Mouse (Mus musculus) forebrain, embryonic 11.5 days (tissue): ENCODE data around the gene Msmb. TPM values are rescaled to one million over a fixed set of nuclear protein-coding genes. Genes with fewer than 3 reads are reported as not detected.
A peak's percentile ranks its signal among the peaks of the same experiment; 100 is the strongest.

Source experiments
- ATAC-seq: fragments of 200-750 bp; cut with Nextera tagmentation; replicated peaks from 2 replicates; pipeline ENCODE4 v1.8.0; 2017; ENCODE audit warnings: moderate TSS enrichment; ENCODE audit not compliant: low FRiP score
- DNase-seq: peaks from one replicate; pipeline ENCODE4 v3.0.0-alpha.2; 2017; ENCODE audit warnings: low spot score
- H3K27ac ChIP-seq: fragments of 300-500 bp; sonication (generic); 2 replicates; pipeline ENCODE4 v1.5.1; 2014; ENCODE audit warnings: low read depth, low read length
- H3K27me3 ChIP-seq: fragments of 300-500 bp; sonication (generic); 2 replicates; pipeline ENCODE4 v1.6.1; 2014; ENCODE audit warnings: mild to moderate bottlenecking, low read length, mixed read lengths; ENCODE audit not compliant: control insufficient read depth, insufficient read depth
- H3K36me3 ChIP-seq: fragments of 300-500 bp; sonication (generic); 2 replicates; pipeline ENCODE4 v1.6.1; 2014; ENCODE audit warnings: mild to moderate bottlenecking, low read length, moderate library complexity, mixed read lengths; ENCODE audit not compliant: control insufficient read depth, insufficient read depth
- H3K4me1 ChIP-seq: fragments of 300-500 bp; sonication (generic); replicated peaks from 2 replicates; pipeline ENCODE4 v1.6.1; 2014; ENCODE audit warnings: low read length, mixed read lengths; ENCODE audit not compliant: control insufficient read depth, insufficient read depth
- H3K4me2 ChIP-seq: fragments of 300-500 bp; sonication (generic); 2 replicates; pipeline ENCODE4 v1.6.1; 2014; ENCODE audit warnings: low read depth, mild to moderate bottlenecking, low read length, moderate library complexity, mixed read lengths; ENCODE audit not compliant: severe bottlenecking
- H3K4me3 ChIP-seq: fragments of 300-500 bp; sonication (generic); 2 replicates; pipeline ENCODE4 v1.5.1; 2014; ENCODE audit warnings: low read depth, low read length
- H3K9ac ChIP-seq: fragments of 300-500 bp; sonication (generic); 2 replicates; pipeline ENCODE4 v1.6.1; 2014; ENCODE audit warnings: low read length
- H3K9me3 ChIP-seq: fragments of 300-500 bp; sonication (generic); 2 replicates; pipeline ENCODE4 v1.6.1; 2016; ENCODE audit warnings: low read length, mixed read lengths; ENCODE audit not compliant: control insufficient read depth
- WGBS: fragments of 180-500 bp; shearing (Covaris S2); extraction: QIAGEN DNeasy Blood & Tissue Kit; methylation state at CpG from one replicate; pipeline ENCODE4 v1.1.7; 2014; 5-methylcytosine and 5-hydroxymethylcytosine counted together
- polyA plus RNA-seq: library from polyadenylated mRNA; unstranded; fragments of >200 nt; fragmentation: Nextera tagmentation; extraction: Ambion mirVana; gene quantifications from 2 replicates; pipeline ENCODE4 v1.2.1, GENCODE M21; 2014

Msmb gene
- polyA plus RNA-seq: not detected in 2 replicates

DNA sequence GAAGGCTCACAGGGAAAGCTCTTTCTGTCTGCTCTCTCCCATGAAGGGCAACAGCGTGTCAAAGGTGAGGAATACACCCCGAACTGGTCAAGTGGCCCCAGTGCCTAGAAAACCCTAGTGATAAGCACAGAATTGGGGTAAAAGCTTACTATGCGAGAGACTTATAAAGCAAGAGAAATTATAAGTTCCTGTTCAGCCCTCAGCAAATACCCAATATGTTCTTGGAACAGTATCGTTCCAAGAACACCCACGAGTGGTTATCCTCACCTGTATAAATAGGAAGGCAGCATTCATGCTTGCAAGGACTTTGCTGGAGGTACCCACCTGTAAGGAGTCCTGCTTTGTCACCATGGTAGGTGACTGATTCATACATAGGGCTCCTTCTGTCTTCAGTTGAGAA lies at the start of gene Msmb:
Msmb (plus strand) TSS at position 301 of the 400 bp plus-strand sequence.
- Histone ChIP-seq H3K27me3 (no peaks in the 10 kb centered on the region), H3K4me1 (no peaks in the 10 kb centered on the region), H3K36me3 (no peaks in the 10 kb centered on the region), H3K9ac (no peak within 1 kb of the TSS), H3K9me3 (no peaks in the 10 kb centered on the region), H3K27ac (no peak within 1 kb of the TSS), H3K4me2 (no peak within 1 kb of the TSS), H3K4me3 (no peak within 1 kb of the TSS)
- DNase-seq (no peak), ATAC-seq (no peak)
- WGBS: 85% methylated on average over 5 of the region's 5 CpGs

DNA sequence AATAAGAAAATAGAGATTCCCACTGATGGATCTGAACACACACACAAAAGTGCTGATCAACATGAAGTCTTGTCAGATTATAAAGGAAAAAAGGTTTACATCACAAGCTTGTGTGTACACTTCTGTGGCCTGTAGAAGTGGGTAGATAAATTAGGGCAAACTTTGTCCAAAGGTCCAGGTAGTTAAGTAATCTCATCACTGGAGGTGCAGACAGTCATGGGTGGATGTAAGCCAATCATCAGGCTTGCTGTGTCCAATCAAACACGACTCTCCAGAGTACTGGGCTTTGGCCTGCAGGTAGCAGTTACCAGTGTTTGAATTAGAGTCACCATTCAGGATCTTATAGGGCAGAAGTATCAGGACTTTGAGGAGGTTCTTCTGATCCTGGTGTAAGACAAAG lies 48.8 kb upstream of the Msmb start:
- ATAC-seq (no peak), DNase-seq (no peak)
- Histone ChIP-seq H3K4me1 (no peaks in the 10 kb centered on the region), H3K4me3 (no peak overlapping the region), H3K27ac (no peak overlapping the region), H3K27me3 (no peaks in the 10 kb centered on the region), H3K9me3 (no peaks in the 10 kb centered on the region), H3K36me3 (no peaks in the 10 kb centered on the region; the same call in 1 of the 2 replicates), H3K4me2 (no peak overlapping the region), H3K9ac (no peak overlapping the region)
- 68% methylated on average over 1 of the region's 1 CpGs for WGBS

DNA sequence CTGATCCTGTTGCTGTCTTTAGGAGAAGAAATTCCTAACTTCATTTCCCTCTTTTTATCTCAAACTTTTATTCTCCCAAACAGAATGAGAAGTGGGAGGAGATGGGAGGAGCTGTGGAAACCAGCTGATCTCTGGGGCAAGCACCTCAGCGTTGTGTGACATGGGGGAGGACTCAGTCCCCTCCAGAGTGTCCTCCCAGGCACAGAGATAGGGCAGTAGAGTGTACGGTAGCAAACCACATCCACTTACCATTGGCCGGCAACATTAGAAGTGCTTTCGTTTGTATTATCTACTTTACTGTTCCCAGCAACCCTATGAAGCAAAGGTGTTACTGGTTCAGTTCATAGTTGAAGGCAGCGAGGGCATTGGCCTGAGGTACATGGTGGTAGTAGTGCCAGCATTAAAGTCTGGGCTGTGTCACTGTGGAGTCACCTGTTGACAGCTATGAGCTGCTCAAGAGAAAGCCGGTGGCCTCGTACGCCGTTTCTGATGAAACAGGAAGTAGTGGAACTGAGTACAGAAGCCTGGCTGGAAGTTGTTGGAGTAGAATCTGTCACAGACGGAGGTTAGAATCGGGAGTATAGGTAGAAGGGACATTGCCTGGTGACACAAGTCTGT lies 48.2 kb upstream of the Msmb start:
- Histone ChIP-seq H3K36me3 (no peaks in the 10 kb centered on the region; the same call in 1 of the 2 replicates), H3K4me2 (no peak overlapping the region), H3K4me3 (no peak overlapping the region), H3K4me1 (no peaks in the 10 kb centered on the region), H3K27me3 (no peaks in the 10 kb centered on the region), H3K27ac (no peak overlapping the region), H3K9me3 (no peaks in the 10 kb centered on the region), H3K9ac (no peak overlapping the region)
- no peak for ATAC-seq
- peak; percentile 27 for DNase-seq
- 92% methylated on average over 11 of the region's 11 CpGs for WGBS

DNA sequence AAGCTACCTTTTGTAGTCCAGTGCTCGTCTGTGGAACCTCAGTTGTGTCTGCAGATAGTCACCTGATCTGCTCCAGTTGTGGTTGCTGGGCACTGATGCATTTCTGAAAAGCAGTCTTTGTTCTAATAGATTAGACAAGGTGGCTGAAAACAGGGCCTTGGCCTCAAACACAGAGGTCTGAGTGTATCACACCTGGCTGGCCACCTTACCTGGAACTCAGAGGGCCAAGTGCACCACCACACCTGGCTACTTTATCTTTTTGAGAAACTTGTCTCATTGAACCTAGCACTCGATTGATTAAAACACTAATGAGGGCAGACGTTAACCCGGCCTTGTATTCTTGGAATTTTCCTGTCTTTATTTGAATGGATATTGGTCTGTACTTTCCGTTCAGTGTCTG lies 46.2 kb upstream of the Msmb start:
- Histone ChIP-seq H3K36me3 (peaks cover 5% of the 10 kb centered on the region), H3K27ac (no peak overlapping the region), H3K4me3 (no peak overlapping the region), H3K9me3 (no peaks in the 10 kb centered on the region), H3K9ac (no peak overlapping the region), H3K4me2 (no peak overlapping the region), H3K27me3 (no peaks in the 10 kb centered on the region), H3K4me1 (no peaks in the 10 kb centered on the region)
- DNase-seq: no peak
- no peak for ATAC-seq
- 87% methylated on average over 5 of the region's 5 CpGs for WGBS

DNA sequence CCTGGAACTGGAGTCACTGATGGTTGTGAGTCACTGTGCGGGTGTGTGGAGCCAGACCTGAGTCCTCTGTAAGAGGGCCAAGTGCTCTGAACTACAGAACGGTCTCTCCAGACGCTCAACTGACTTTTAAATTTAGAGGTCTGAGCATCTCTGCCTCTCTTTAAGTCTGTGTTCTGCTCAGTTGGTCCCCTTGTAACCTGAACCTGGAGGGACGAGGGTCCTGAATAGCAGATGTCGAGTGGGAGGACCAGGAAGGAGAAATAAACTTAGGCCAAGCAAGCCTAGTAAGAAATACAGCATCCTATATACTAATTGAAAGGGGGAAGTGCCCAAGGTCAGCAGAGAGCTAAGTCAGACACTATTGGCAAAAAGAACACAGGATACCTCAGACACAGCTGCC lies 45.1 kb upstream of the Msmb start:
- H3K4me1 ChIP-seq: no peaks in the 10 kb centered on the region
- no peak overlapping the region for H3K9ac ChIP-seq
- no peak for ATAC-seq
- no peak overlapping the region for H3K4me2 ChIP-seq
- H3K9me3 ChIP-seq: no peaks in the 10 kb centered on the region
- H3K4me3 ChIP-seq: no peak overlapping the region
- WGBS: 84% methylated on average over 5 of the region's 5 CpGs
- H3K36me3 ChIP-seq: peaks cover 5% of the 10 kb centered on the region
- no peaks in the 10 kb centered on the region for H3K27me3 ChIP-seq
- no peak overlapping the region for H3K27ac ChIP-seq
- peak; percentile 37 for DNase-seq

DNA sequence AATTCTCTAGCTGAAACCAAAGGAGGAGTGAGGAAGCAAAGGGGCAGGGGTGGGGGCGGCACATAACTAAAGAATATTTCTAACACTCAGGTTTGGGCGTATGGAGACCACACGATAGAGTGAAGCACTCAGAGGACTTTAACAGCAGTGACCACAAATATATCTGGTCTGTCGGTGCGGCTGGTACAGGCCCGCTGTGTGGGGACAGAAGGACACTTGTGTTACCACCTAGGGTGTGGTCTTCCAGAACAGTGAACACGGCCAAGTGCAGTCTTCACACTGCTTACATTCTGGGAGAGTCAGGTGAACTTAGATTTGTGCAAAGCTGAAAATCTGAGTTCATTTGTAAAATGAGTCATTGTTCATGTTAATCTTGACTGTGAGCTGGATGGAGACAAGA lies 44.1 kb upstream of the Msmb start:
- peak; percentile 7 for DNase-seq
- H3K4me3 ChIP-seq: no peak overlapping the region
- WGBS: 95% methylated on average over 7 of the region's 7 CpGs
- H3K9me3 ChIP-seq: no peaks in the 10 kb centered on the region
- H3K4me2 ChIP-seq: no peak overlapping the region
- H3K9ac ChIP-seq: no peak overlapping the region
- peaks cover 5% of the 10 kb centered on the region for H3K36me3 ChIP-seq
- no peak for ATAC-seq
- no peak overlapping the region for H3K27ac ChIP-seq
- no peaks in the 10 kb centered on the region for H3K27me3 ChIP-seq
- no peaks in the 10 kb centered on the region for H3K4me1 ChIP-seq

DNA sequence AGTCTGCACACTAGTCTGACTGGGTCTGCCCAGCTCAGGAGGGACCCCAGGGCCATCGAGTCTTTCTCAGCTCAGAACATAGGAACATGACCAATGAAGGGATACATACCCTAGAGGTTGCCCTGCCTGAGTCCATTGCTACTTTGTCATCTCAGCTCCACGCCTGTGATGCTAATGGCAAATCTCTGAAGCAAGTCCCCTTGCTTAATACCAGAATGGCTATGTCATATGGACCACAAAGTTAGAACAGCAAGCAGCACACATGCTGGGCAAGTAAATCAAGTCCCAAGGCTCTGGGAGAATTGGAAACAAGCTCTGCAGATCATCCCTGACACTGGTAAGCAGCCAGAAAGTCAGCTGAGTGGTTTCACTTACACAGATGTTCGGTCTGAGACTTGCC lies 42.9 kb upstream of the Msmb start:
- H3K4me3 ChIP-seq: no peak overlapping the region
- H3K27me3 ChIP-seq: no peaks in the 10 kb centered on the region
- WGBS: 97% methylated on average over 3 of the region's 3 CpGs
- no peak for ATAC-seq
- no peak overlapping the region for H3K9ac ChIP-seq
- H3K27ac ChIP-seq: no peak overlapping the region
- peak; percentile 35 for DNase-seq
- no peaks in the 10 kb centered on the region for H3K4me1 ChIP-seq
- H3K36me3 ChIP-seq: peaks cover 5% of the 10 kb centered on the region
- no peak overlapping the region for H3K4me2 ChIP-seq
- H3K9me3 ChIP-seq: no peaks in the 10 kb centered on the region

DNA sequence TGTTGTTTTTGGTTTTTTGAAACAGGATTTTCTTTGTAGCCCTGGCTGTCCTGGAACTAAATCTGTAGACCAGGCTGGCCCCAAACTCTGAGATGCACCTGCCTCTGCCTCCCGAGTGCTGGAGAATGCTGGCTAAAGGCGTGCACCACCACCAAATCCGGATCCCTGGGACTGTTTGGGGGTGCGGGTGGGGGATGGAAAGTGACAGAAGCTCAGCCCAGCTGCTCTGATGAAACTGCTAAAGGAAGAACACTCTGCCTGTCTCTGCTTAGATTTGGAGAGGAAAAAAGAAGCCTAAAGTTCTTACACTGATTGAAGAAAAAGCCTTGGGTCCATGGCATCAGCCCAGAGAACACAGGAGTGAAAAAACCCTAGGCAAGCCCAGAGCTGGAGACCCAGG lies 38.3 kb upstream of the Msmb start:
- peaks cover 5% of the 10 kb centered on the region for H3K36me3 ChIP-seq

DNA sequence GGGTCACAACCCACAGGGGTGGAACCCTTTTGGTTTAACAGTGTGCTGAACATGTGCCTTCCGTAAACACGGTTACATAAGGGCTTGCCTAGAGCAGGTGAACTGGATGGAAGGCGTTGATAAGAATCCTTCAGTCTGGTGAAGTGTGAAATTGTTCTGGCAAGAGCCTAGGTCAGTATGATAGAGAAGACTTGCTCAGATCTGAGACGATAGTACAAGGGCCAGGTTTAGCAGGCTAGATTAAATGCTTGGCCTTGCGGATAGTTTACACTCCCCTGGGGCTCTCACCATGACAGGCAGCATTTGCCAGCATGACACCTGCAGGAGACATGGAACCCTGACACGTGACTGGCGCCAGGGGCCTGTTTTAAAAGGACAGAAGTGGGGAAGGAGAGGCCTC lies 36.2 kb upstream of the Msmb start:
- H3K9ac ChIP-seq: no peak overlapping the region
- H3K27me3 ChIP-seq: no peaks in the 10 kb centered on the region
- no peak overlapping the region for H3K4me2 ChIP-seq
- no peak overlapping the region for H3K27ac ChIP-seq
- H3K4me1 ChIP-seq: no peaks in the 10 kb centered on the region
- no peaks in the 10 kb centered on the region; the same call in 1 of the 2 replicates for H3K36me3 ChIP-seq
- H3K9me3 ChIP-seq: no peaks in the 10 kb centered on the region
- no peak for ATAC-seq
- WGBS: 74% methylated on average over 7 of the region's 7 CpGs
- no peak overlapping the region for H3K4me3 ChIP-seq
- peak; percentile 21 for DNase-seq

More for the DNA sequence above, 38.3 kb upstream of the Msmb start:
- Histone ChIP-seq H3K27ac (no peak overlapping the region), H3K9me3 (no peaks in the 10 kb centered on the region), H3K9ac (no peak overlapping the region), H3K27me3 (no peaks in the 10 kb centered on the region), H3K4me2 (no peak overlapping the region), H3K4me3 (no peak overlapping the region), H3K4me1 (no peaks in the 10 kb centered on the region)
- 88% methylated on average over 4 of the region's 4 CpGs for WGBS
- DNase-seq: peak; percentile 37
- no peak for ATAC-seq
